9 mouse cellular contexts compared by ENCODE assay signal in genomic region chr15:7132741-7133140, GRCm38 (mm10). TPM values are rescaled to one million over a fixed set of nuclear protein-coding genes. Genes with fewer than 3 reads are reported as not detected.
DNase-seq lines count a peak whose midpoint lies in the region; ATAC-seq and TF ChIP-seq lines count a peak whose summit lies in the region.
"Had no signal": no experiment of that assay in that cellular context is flagged by ENCODE, and none has a peak within 500 bp of the region (broad histone marks: within the 10 kb centered on the region; RNA-seq: fewer than 3 reads in every experiment).

No protein-coding gene starts in this region.

- H3K36me3 ChIP-seq in forebrain, postnatal 0 days (ENCODE audit: insufficient read depth): no peaks in the 10 kb centered on the region
- no peaks in the 10 kb centered on the region for H3K36me3 ChIP-seq in forebrain, embryonic 10.5 days (replicated peaks)
- H3K36me3 ChIP-seq in midbrain, postnatal 0 days (ENCODE audit: insufficient read depth, low read length): no peaks in the 10 kb centered on the region
- H3K36me3 ChIP-seq in midbrain, embryonic 14.5 days (ENCODE audit: control insufficient read depth, insufficient read depth, low read length): no peaks in the 10 kb centered on the region

- DNase-seq in forebrain, postnatal 0 days: no peak
- no peak for DNase-seq in forebrain, embryonic 10.5 days (ENCODE audit: extremely low spot score, low spot score)
- DNase-seq in midbrain, postnatal 0 days (ENCODE audit: low spot score): no peak
- no peak for DNase-seq in midbrain, embryonic 14.5 days
- no peak for DNase-seq in lung, adult 2 months
- peak; percentile 17 to 25 for DNase-seq in thymus, postnatal 36 days
- no peak for DNase-seq in layer of hippocampus, adult 18-20 months (ENCODE audit: low spot score in 2 of 2)

- no peak overlapping the region for H3K27ac ChIP-seq in forebrain, postnatal 0 days (ENCODE audit: low read depth, low read length)
- no peak overlapping the region for H3K27ac ChIP-seq in forebrain, embryonic 10.5 days
- no peak overlapping the region for H3K27ac ChIP-seq in midbrain, postnatal 0 days (ENCODE audit: low read depth, low read length)
- no peak overlapping the region for H3K27ac ChIP-seq in midbrain, embryonic 14.5 days (replicated peaks; ENCODE audit: low read depth, low read length)

- no peak overlapping the region for H3K4me2 ChIP-seq in forebrain, postnatal 0 days (ENCODE audit: low read depth)
- H3K4me2 ChIP-seq in midbrain, postnatal 0 days (ENCODE audit: low read depth, low read length, poor library complexity, severe bottlenecking): no peak overlapping the region
- no peak overlapping the region for H3K4me2 ChIP-seq in midbrain, embryonic 14.5 days (ENCODE audit: low read length)

- TF ChIP-seq CTCF in forebrain, postnatal 0 days (IDR thresholded peaks at IDR 0.05; ENCODE audit: low read depth): peak; percentile 40
- TF ChIP-seq CTCF in midbrain, postnatal 0 days (IDR thresholded peaks at IDR 0.05): peak; percentile 24; the same call in 1 of the 2 replicates
- TF ChIP-seq CTCF in lung, adult 2 months (IDR thresholded peaks at IDR 0.05; ENCODE audit: insufficient read depth, low read length): peak; percentile 43

- no peaks in the 10 kb centered on the region for H3K9me3 ChIP-seq in forebrain, postnatal 0 days (ENCODE audit: low read length)
- no peaks in the 10 kb centered on the region for H3K9me3 ChIP-seq in forebrain, embryonic 10.5 days
- no peaks in the 10 kb centered on the region for H3K9me3 ChIP-seq in midbrain, postnatal 0 days (ENCODE audit: low read length)
- H3K9me3 ChIP-seq in midbrain, embryonic 14.5 days (ENCODE audit: control insufficient read depth, low read length): no peaks in the 10 kb centered on the region

- no peak overlapping the region for H3K9ac ChIP-seq in forebrain, postnatal 0 days
- H3K9ac ChIP-seq in midbrain, postnatal 0 days (replicated peaks; ENCODE audit: low read length, poor library complexity, severe bottlenecking): no peak overlapping the region
- no peak overlapping the region for H3K9ac ChIP-seq in midbrain, embryonic 14.5 days (replicated peaks; ENCODE audit: low read length)

- no peak for ATAC-seq in forebrain, postnatal 0 days
- no peak for ATAC-seq in midbrain, postnatal 0 days (ENCODE audit: low FRiP score)
- ATAC-seq in midbrain, embryonic 14.5 days (ENCODE audit: low FRiP score, low TSS enrichment): no peak
- no peak for ATAC-seq in CD4-positive, CD25-positive, alpha-beta regulatory T cell, adult 4 months

- no peaks in the 10 kb centered on the region for H3K27me3 ChIP-seq in forebrain, postnatal 0 days (ENCODE audit: insufficient read depth, low read length)
- peaks cover 39% of the 10 kb centered on the region for H3K27me3 ChIP-seq in forebrain, embryonic 10.5 days (ENCODE audit: poor library complexity, severe bottlenecking)
- no peaks in the 10 kb centered on the region for H3K27me3 ChIP-seq in midbrain, postnatal 0 days (ENCODE audit: insufficient read depth, low read length)
- peaks cover 17% of the 10 kb centered on the region; the same call in 1 of the 2 replicates for H3K27me3 ChIP-seq in midbrain, embryonic 14.5 days (ENCODE audit: control insufficient read depth, insufficient read depth, low read length)

- no peak for TF ChIP-seq POLR2A in lung, adult 2 months (IDR thresholded peaks at IDR 0.05; ENCODE audit: borderline replicate concordance, extremely low read depth, low read depth, low read length)

- no peaks in the 10 kb centered on the region for H3K4me1 ChIP-seq in forebrain, postnatal 0 days (ENCODE audit: insufficient read depth)
- H3K4me1 ChIP-seq in forebrain, embryonic 10.5 days: peaks cover 30% of the 10 kb centered on the region
- peaks cover 4% of the 10 kb centered on the region; the same call in 1 of the 2 replicates for H3K4me1 ChIP-seq in midbrain, postnatal 0 days (ENCODE audit: insufficient read depth, low read length)
- 0 out of 2 replicates have a peak, but pooled peaks cover 6% of the 10 kb centered on the region for H3K4me1 ChIP-seq in midbrain, embryonic 14.5 days (ENCODE audit: control insufficient read depth, insufficient read depth, low read length)
- H3K4me1 ChIP-seq in lung, adult 2 months (ENCODE audit: control insufficient read depth, insufficient read depth, low read length): peaks cover 25% of the 10 kb centered on the region

- WGBS in forebrain, postnatal 0 days: 49% methylated on average over 13 of the region's 13 CpGs
- WGBS in forebrain, embryonic 10.5 days: 37% methylated on average over 13 of the region's 13 CpGs
- WGBS in midbrain, postnatal 0 days: 55% methylated on average over 13 of the region's 13 CpGs
- WGBS in midbrain, embryonic 14.5 days: 51% methylated on average over 13 of the region's 13 CpGs
- 50% methylated on average over 13 of the region's 13 CpGs for WGBS in lung, adult 2 months

- H3K4me3 ChIP-seq in forebrain, postnatal 0 days (ENCODE audit: low read depth, low read length): no peak overlapping the region
- no peak overlapping the region for H3K4me3 ChIP-seq in forebrain, embryonic 10.5 days
- no peak overlapping the region for H3K4me3 ChIP-seq in midbrain, postnatal 0 days (ENCODE audit: low read depth, low read length)
- H3K4me3 ChIP-seq in midbrain, embryonic 14.5 days (replicated peaks; ENCODE audit: low read depth, low read length): no peak overlapping the region
- peak overlapping the region; percentile 7 for H3K4me3 ChIP-seq in lung, adult 2 months (replicated peaks; ENCODE audit: extremely low read depth, low read depth, low read length)
- H3K4me3 ChIP-seq: erythroblast, embryonic 14.5 days had no signal

RNA-seq across cellular contexts. Expression of gene Lifr, which starts 42.3 kb away (rescaled TPM):
- 20.9 and 26.1 TPM in 2 replicates for total RNA-seq in forebrain, postnatal 0 days (2014; rRNA removed)
- 5.5 and 6.8 TPM in 2 replicates for polyA plus RNA-seq in forebrain, postnatal 0 days (2015; fragmentation: Nextera tagmentation; extraction: Ambion mirVana)
- 5.6 and 7.4 TPM in 2 replicates for polyA plus RNA-seq in forebrain, embryonic 10.5 days (2016; fragmentation: Nextera tagmentation; extraction: Ambion mirVana)
- total RNA-seq in midbrain, postnatal 0 days (2014; rRNA removed): 28.0 and 31.8 TPM in 2 replicates
- polyA plus RNA-seq in midbrain, postnatal 0 days (2015; fragmentation: Nextera tagmentation; extraction: Ambion mirVana): 10.3 and 12.2 TPM in 2 replicates
- 11.8 and 17.5 TPM in 2 replicates for polyA plus RNA-seq in midbrain, embryonic 14.5 days (2014; fragmentation: Nextera tagmentation; extraction: Ambion mirVana)
- polyA plus RNA-seq in lung, adult 2 months (2012; rRNA removed): 101 and 222 TPM in 2 replicates
- 10 to 100 TPM; 57.9 to 65.4 TPM for total RNA-seq in layer of hippocampus, adult 18-20 months (2021)
- under 1 TPM; 0.06 to 0.16 TPM for polyA plus RNA-seq in CD4-positive, CD25-positive, alpha-beta regulatory T cell, adult 4 months (2017; shearing (Covaris generic))
- polyA plus RNA-seq: erythroblast, embryonic 14.5 days had no signal

Comparison
In these comparisons a context has a peak if more than half of its experiments do, and no peak if none do; other contexts are left out.
1. DNase-seq: peak in thymus, postnatal 36 days (2 of 2); none in forebrain, postnatal 0 days (single experiment), forebrain, embryonic 10.5 days (single experiment), midbrain, postnatal 0 days (single experiment), midbrain, embryonic 14.5 days (single experiment), lung, adult 2 months (single experiment) and layer of hippocampus, adult 18-20 months (0 of 2).
2. Peak in every context shown above with its lines, with median percentiles within 50 percentile points of each other: CTCF ChIP-seq.